Mouse (Mus musculus): ENCODE data around the gene Susd5.
"Not testable (repeated sequence)": the region's sequence is repeated elsewhere in the genome, so short reads cannot be mapped to it uniquely, and the experiment has no call there.

Gene Susd5

GRCm38 (mm10) chr9:114073681-114074080 lies 16.7 kb downstream of the Susd5 start:
- DNase-seq, result peak; percentile 69

GRCm38 (mm10) chr9:114086422-114086821 lies 29.5 kb downstream of the Susd5 start:
- DNase-seq, result no peak

GRCm38 (mm10) chr9:114087106-114087815 lies 30.3 kb downstream of the Susd5 start:
- DNase-seq, result no peak

GRCm38 (mm10) chr9:114088885-114089284 lies 31.9 kb downstream of the Susd5 start:
- DNase-seq, result not testable (repeated sequence)

GRCm38 (mm10) chr9:114092188-114092587 lies 35.2 kb downstream of the Susd5 start:
- DNase-seq, result not testable (repeated sequence)

- no peak for DNase-seq
Observed at GRCm38 (mm10) chr9:114094854-114095253, 37.9 kb downstream of the Susd5 start.

- DNase-seq, result no peak
Observed at GRCm38 (mm10) chr9:114098716-114099302, 41.9 kb downstream of the Susd5 start.

- no peak for DNase-seq
Observed at GRCm38 (mm10) chr9:114110268-114110667, 53.3 kb downstream of the Susd5 start.

- no peak for DNase-seq
Observed at GRCm38 (mm10) chr9:114111161-114111560, 54.2 kb downstream of the Susd5 start.

GRCm38 (mm10) chr9:114112226-114112625 lies 55.3 kb downstream of the Susd5 start:
- DNase-seq, result no peak

GRCm38 (mm10) chr9:114113911-114114623 lies 57.1 kb downstream of the Susd5 start:
- DNase-seq, result no peak

- peak; percentile 55 for DNase-seq
Observed at GRCm38 (mm10) chr9:114116672-114117071, 59.7 kb downstream of the Susd5 start.

GRCm38 (mm10) chr9:114122862-114123261 lies 65.9 kb downstream of the Susd5 start:
- not testable (repeated sequence) for DNase-seq

- not testable (repeated sequence) for DNase-seq
Observed at GRCm38 (mm10) chr9:114129273-114129835, 72.4 kb downstream of the Susd5 start.

Measured in right cerebral cortex, adult 18-20 months (tissue).